Comparison of ENCODE assay signal across 9 mouse cellular contexts in genomic region chr11:69578301-69578700, GRCm38 (mm10). TPM values are rescaled to one million over a fixed set of nuclear protein-coding genes. Genes with fewer than 3 reads are reported as not detected.
DNase-seq lines count a peak whose midpoint lies in the region; ATAC-seq and TF ChIP-seq lines count a peak whose summit lies in the region.
"Had no signal": no experiment of that assay in that cellular context is flagged by ENCODE, and none has a peak within 500 bp of the region (broad histone marks: within the 10 kb centered on the region; RNA-seq: fewer than 3 reads in every experiment).

No protein-coding gene starts in this region.

- no peak for ATAC-seq in heart, embryonic 15.5 days (replicated peaks; ENCODE audit: insufficient number of reproducible peaks, insufficient read depth, low FRiP score, low read depth)

- peak overlapping the region; percentile 81 for H3K4me3 ChIP-seq in heart, embryonic 15.5 days
- peak overlapping the region; percentile 93 for H3K4me3 ChIP-seq in bone marrow, adult 2 months (replicated peaks; ENCODE audit: control insufficient read depth, low read depth, low read length)
- H3K4me3 ChIP-seq in hindbrain, embryonic 10.5 days = peak overlapping the region; percentile 92
- H3K4me3 ChIP-seq in midbrain, embryonic 10.5 days = peak overlapping the region; percentile 90

- intact Hi-C loops in left cerebral cortex, postnatal 25 days (cut with DNase I) = loop anchor here (5.0 kb wide), 2 partner anchors 46 to 181 kb away; partner anchors contain the start of genes Cyb5d1, Naa38 and Tmem88

- no peaks in the 10 kb centered on the region for H3K9me3 ChIP-seq in heart, embryonic 15.5 days (replicated peaks)
- H3K9me3 ChIP-seq in hindbrain, embryonic 10.5 days = no peaks in the 10 kb centered on the region
- no peaks in the 10 kb centered on the region for H3K9me3 ChIP-seq in midbrain, embryonic 10.5 days (replicated peaks)

- H3K27ac ChIP-seq in heart, embryonic 15.5 days = no peak overlapping the region
- no peak overlapping the region for H3K27ac ChIP-seq in bone marrow, adult 2 months (ENCODE audit: control insufficient read depth, insufficient read depth, low read depth, low read length, poor library complexity)
- peak overlapping the region; percentile 95 for H3K27ac ChIP-seq in hindbrain, embryonic 10.5 days
- H3K27ac ChIP-seq in midbrain, embryonic 10.5 days (replicated peaks) = peak overlapping the region; percentile 91

- no peak for TF ChIP-seq CTCF in bone marrow, adult 2 months (IDR thresholded peaks at IDR 0.05; ENCODE audit: control insufficient read depth, insufficient read depth, low read length)

- 0 out of 2 replicates have a peak, but pooled peaks cover 5% of the 10 kb centered on the region for H3K36me3 ChIP-seq in heart, embryonic 15.5 days
- H3K36me3 ChIP-seq in hindbrain, embryonic 10.5 days = peaks cover 48% of the 10 kb centered on the region
- peaks cover 42% of the 10 kb centered on the region for H3K36me3 ChIP-seq in midbrain, embryonic 10.5 days

- DNase-seq in heart, adult 8-10 months (ENCODE audit: low spot score) = no peak
- DNase-seq in hindbrain, embryonic 10.5 days (ENCODE audit: low spot score) = no peak
- no peak for DNase-seq in midbrain, embryonic 10.5 days (ENCODE audit: low spot score)
- DNase-seq in adrenal gland, postnatal 25 days = no peak
- no peak for DNase-seq in adrenal gland, postnatal 4 days (ENCODE audit: low spot score in 2 of 2)
- DNase-seq in left cerebral cortex, postnatal 25 days (ENCODE audit: low spot score in 2 of 2) = no peak

- no peaks in the 10 kb centered on the region for H3K27me3 ChIP-seq in heart, embryonic 15.5 days
- H3K27me3 ChIP-seq in hindbrain, embryonic 10.5 days (ENCODE audit: insufficient read depth, poor library complexity, severe bottlenecking) = no peaks in the 10 kb centered on the region
- H3K27me3 ChIP-seq in midbrain, embryonic 10.5 days (ENCODE audit: low read depth, poor library complexity, severe bottlenecking) = no peaks in the 10 kb centered on the region

- 8% methylated on average over 15 of the region's 15 CpGs for WGBS in heart, embryonic 15.5 days
- 9% methylated on average over 15 of the region's 15 CpGs for WGBS in bone marrow, adult 2 months
- WGBS in hindbrain, embryonic 10.5 days = 14% methylated on average over 15 of the region's 15 CpGs
- 17% methylated on average over 15 of the region's 15 CpGs for WGBS in midbrain, embryonic 10.5 days

- no peak for TF ChIP-seq POLR2A in bone marrow, adult 2 months (IDR thresholded peaks at IDR 0.05; ENCODE audit: borderline replicate concordance, control insufficient read depth, low read depth, low read length)

- peak overlapping the region; percentile 78 for H3K4me2 ChIP-seq in heart, embryonic 15.5 days

- H3K4me1 ChIP-seq in heart, embryonic 15.5 days (replicated peaks) = peaks cover 36% of the 10 kb centered on the region
- peaks cover 1% of the 10 kb centered on the region for H3K4me1 ChIP-seq in bone marrow, adult 2 months (ENCODE audit: control insufficient read depth, insufficient read depth, low read length)
- H3K4me1 ChIP-seq in hindbrain, embryonic 10.5 days (replicated peaks) = peaks cover 63% of the 10 kb centered on the region
- H3K4me1 ChIP-seq in midbrain, embryonic 10.5 days = peaks cover 55% of the 10 kb centered on the region

- H3K9ac ChIP-seq in heart, embryonic 15.5 days = peak overlapping the region; percentile 72

RNA-seq across cellular contexts. Expression of gene Wrap53, which starts 1.8 kb away (rescaled TPM):
- polyA plus RNA-seq in heart, embryonic 15.5 days (2015; fragmentation: Nextera tagmentation; extraction: Ambion mirVana) = 13.3 and 17.0 TPM in 2 replicates
- total RNA-seq in heart, adult 8-10 months (2022) = 1 to 10 TPM; 4.6 to 6.7 (median 5.6) TPM
- polyA plus RNA-seq in bone marrow, adult 2 months (2011; ENCODE audit: insufficient read depth, insufficient read length, low replicate concordance, missing spikeins) = 28.1 and 36.2 TPM in 2 replicates
- 40.6 and 41.4 TPM in 2 replicates for polyA plus RNA-seq in hindbrain, embryonic 10.5 days (2016; fragmentation: Nextera tagmentation; extraction: Ambion mirVana)
- 45.0 and 50.7 TPM in 2 replicates for polyA plus RNA-seq in midbrain, embryonic 10.5 days (2016; fragmentation: Nextera tagmentation; extraction: Ambion mirVana)
- 12.5 and 12.9 TPM in 2 replicates for total RNA-seq in adrenal gland, postnatal 25 days (2021)
- total RNA-seq in adrenal gland, postnatal 4 days (2021) = 10 to 100 TPM; 13.0 to 13.1 TPM
- 10 to 100 TPM; 10.1 to 10.4 TPM for total RNA-seq in left cerebral cortex, postnatal 25 days (2021)

RNA-seq across cellular contexts. Expression of gene Trp53, which starts 1.9 kb away (rescaled TPM):
- polyA plus RNA-seq in heart, embryonic 15.5 days (2015; fragmentation: Nextera tagmentation; extraction: Ambion mirVana) = 59.4 and 88.1 TPM in 2 replicates
- 10 to 100 TPM; 12.8 to 16.3 (median 14.1) TPM for total RNA-seq in heart, adult 8-10 months (2022)
- 34.5 and 71.7 TPM in 2 replicates for polyA plus RNA-seq in bone marrow, adult 2 months (2011; ENCODE audit: insufficient read depth, insufficient read length, low replicate concordance, missing spikeins)
- 166 and 173 TPM in 2 replicates for polyA plus RNA-seq in hindbrain, embryonic 10.5 days (2016; fragmentation: Nextera tagmentation; extraction: Ambion mirVana)
- 148 and 166 TPM in 2 replicates for polyA plus RNA-seq in midbrain, embryonic 10.5 days (2016; fragmentation: Nextera tagmentation; extraction: Ambion mirVana)
- 74.1 and 81.7 TPM in 2 replicates for total RNA-seq in adrenal gland, postnatal 25 days (2021)
- 100 to 1,000 TPM in 1 of 2 experiments, 10 to 100 TPM in 1; 92.4 to 101 TPM for total RNA-seq in adrenal gland, postnatal 4 days (2021)
- total RNA-seq in left cerebral cortex, postnatal 25 days (2021) = 10 to 100 TPM; 18.7 to 21.1 TPM

RNA-seq across cellular contexts. Expression of gene Efnb3, which starts 18.3 kb away (rescaled TPM):
- 53.8 and 59.7 TPM in 2 replicates for polyA plus RNA-seq in heart, embryonic 15.5 days (2015; fragmentation: Nextera tagmentation; extraction: Ambion mirVana)
- total RNA-seq in heart, adult 8-10 months (2022) = 100 to 1,000 TPM; 105 to 137 (median 128) TPM
- polyA plus RNA-seq in bone marrow, adult 2 months (2011; ENCODE audit: insufficient read depth, insufficient read length, low replicate concordance, missing spikeins) = 1.9 and 2.2 TPM in 2 replicates
- polyA plus RNA-seq in hindbrain, embryonic 10.5 days (2016; fragmentation: Nextera tagmentation; extraction: Ambion mirVana) = 61.9 and 67.2 TPM in 2 replicates
- 48.8 and 53.9 TPM in 2 replicates for polyA plus RNA-seq in midbrain, embryonic 10.5 days (2016; fragmentation: Nextera tagmentation; extraction: Ambion mirVana)
- 0.38 and 1.5 TPM in 2 replicates for total RNA-seq in adrenal gland, postnatal 25 days (2021)
- total RNA-seq in adrenal gland, postnatal 4 days (2021) = 1 to 10 TPM; 9.4 to 9.6 TPM
- total RNA-seq in left cerebral cortex, postnatal 25 days (2021) = 10 to 100 TPM; 57.5 to 60.4 TPM
- total RNA-seq: granulocyte monocyte progenitor cell, adult 5-6 weeks had no signal

RNA-seq across cellular contexts. Expression of gene Atp1b2, which starts 27.4 kb away (rescaled TPM):
- polyA plus RNA-seq in heart, embryonic 15.5 days (2015; fragmentation: Nextera tagmentation; extraction: Ambion mirVana) = 24.2 and 24.5 TPM in 2 replicates
- 10 to 100 TPM; 12.4 to 16.3 (median 13.1) TPM for total RNA-seq in heart, adult 8-10 months (2022)
- polyA plus RNA-seq in bone marrow, adult 2 months (2011; ENCODE audit: insufficient read depth, insufficient read length, low replicate concordance, missing spikeins) = 12.1 and 16.9 TPM in 2 replicates
- polyA plus RNA-seq in hindbrain, embryonic 10.5 days (2016; fragmentation: Nextera tagmentation; extraction: Ambion mirVana) = 7.5 and 7.8 TPM in 2 replicates
- polyA plus RNA-seq in midbrain, embryonic 10.5 days (2016; fragmentation: Nextera tagmentation; extraction: Ambion mirVana) = 6.0 and 8.6 TPM in 2 replicates
- total RNA-seq in adrenal gland, postnatal 25 days (2021) = 34.0 and 38.0 TPM in 2 replicates
- total RNA-seq in adrenal gland, postnatal 4 days (2021) = 10 to 100 TPM; 74.6 to 83.4 TPM
- total RNA-seq in left cerebral cortex, postnatal 25 days (2021) = 100 to 1,000 TPM; 403 to 438 TPM

RNA-seq across cellular contexts. Expression of gene Dnah2, which starts 29.4 kb away (rescaled TPM):
- polyA plus RNA-seq in heart, embryonic 15.5 days (2015; fragmentation: Nextera tagmentation; extraction: Ambion mirVana) = 0.21 and 0.42 TPM in 2 replicates
- under 1 TPM; 0.22 to 0.66 (median 0.40) TPM for total RNA-seq in heart, adult 8-10 months (2022)
- 0.90 and 1.4 TPM in 2 replicates for polyA plus RNA-seq in bone marrow, adult 2 months (2011; ENCODE audit: insufficient read depth, insufficient read length, low replicate concordance, missing spikeins)
- polyA plus RNA-seq in hindbrain, embryonic 10.5 days (2016; fragmentation: Nextera tagmentation; extraction: Ambion mirVana) = 2.0 and 2.6 TPM in 2 replicates
- 1.2 and 1.9 TPM in 2 replicates for polyA plus RNA-seq in midbrain, embryonic 10.5 days (2016; fragmentation: Nextera tagmentation; extraction: Ambion mirVana)
- 0.05 and 0.76 TPM in 2 replicates for total RNA-seq in adrenal gland, postnatal 25 days (2021)
- 1 to 10 TPM; 1.1 to 1.7 TPM for total RNA-seq in adrenal gland, postnatal 4 days (2021)
- 1 to 10 TPM; 3.0 to 3.6 TPM for total RNA-seq in left cerebral cortex, postnatal 25 days (2021)

Comparison
In these comparisons a context has a peak if more than half of its experiments do, and no peak if none do; other contexts are left out.
1. H3K27ac ChIP-seq: peak in hindbrain, embryonic 10.5 days (single experiment) and midbrain, embryonic 10.5 days (single experiment); none in heart, embryonic 15.5 days (single experiment) and bone marrow, adult 2 months (single experiment).
2. RNA of gene Efnb3, which starts 18.3 kb away (total RNA-seq): 105 to 137 TPM in heart, adult 8-10 months and 57.5 to 60.4 TPM in left cerebral cortex, postnatal 25 days; 9.4 to 9.6 TPM in adrenal gland, postnatal 4 days and 0.38 to 1.5 TPM in adrenal gland, postnatal 25 days; every median in the first group is over 4 times any median in the second.
3. Peak in every context shown above with its lines, with median percentiles within 50 percentile points of each other: H3K4me3 ChIP-seq.